Mouse (Mus musculus) forebrain, postnatal 0 days (tissue): ENCODE measurements around the gene Themis. TPM values are rescaled to one million over a fixed set of nuclear protein-coding genes. Genes with fewer than 3 reads are reported as not detected.

Experiments
- ATAC-seq: fragments of 200-750 bp; cut with Nextera tagmentation; 2 replicates; pipeline ENCODE4 v1.8.0; 2017; ENCODE audit warnings: mild to moderate bottlenecking, moderate library complexity
- DNase-seq: peaks from one replicate; pipeline ENCODE4 v3.0.0-alpha.2; 2015
- H3K27ac ChIP-seq: fragments of 300-500 bp; sonication (generic); 2 replicates; pipeline ENCODE4 v1.5.1; 2014; ENCODE audit warnings: low read depth, mild to moderate bottlenecking, antibody characterized with exemption, low read length, moderate library complexity, mixed read lengths
- H3K27me3 ChIP-seq: fragments of 300-500 bp; sonication (generic); 2 replicates; pipeline ENCODE4 v1.6.1; 2014; ENCODE audit warnings: mild to moderate bottlenecking, low read length, mixed read lengths; ENCODE audit not compliant: insufficient read depth
- H3K36me3 ChIP-seq: fragments of 300-500 bp; sonication (generic); 2 replicates; pipeline ENCODE4 v1.6.1; 2014; ENCODE audit warnings: mild to moderate bottlenecking, moderate library complexity; ENCODE audit not compliant: insufficient read depth
- H3K4me1 ChIP-seq: fragments of 300-500 bp; sonication (generic); 2 replicates; pipeline ENCODE4 v1.6.1; 2014; ENCODE audit warnings: antibody characterized with exemption; ENCODE audit not compliant: insufficient read depth
- H3K4me2 ChIP-seq: fragments of 300-500 bp; sonication (generic); 2 replicates; pipeline ENCODE4 v1.6.1; 2014; ENCODE audit warnings: low read depth, mild to moderate bottlenecking, moderate library complexity
- H3K4me3 ChIP-seq: fragments of 300-500 bp; sonication (generic); 2 replicates; pipeline ENCODE4 v1.5.1; 2014; ENCODE audit warnings: low read depth, low read length, mixed read lengths
- H3K9ac ChIP-seq: fragments of 300-500 bp; sonication (generic); 2 replicates; pipeline ENCODE4 v1.6.1; 2014; ENCODE audit warnings: mild to moderate bottlenecking
- H3K9me3 ChIP-seq: fragments of 300-500 bp; sonication (generic); 2 replicates; pipeline ENCODE4 v1.6.1; 2016; ENCODE audit warnings: low read length
- CTCF ChIP-seq: sonication (generic); IDR thresholded peaks from 2 replicates; pipeline ENCODE4 v1.5.1; 2016; ENCODE audit warnings: antibody characterized with exemption, control low read depth, low read depth
- WGBS: fragments of 180-500 bp; shearing (Covaris S2); extraction: QIAGEN DNeasy Blood & Tissue Kit; methylation state at CpG from one replicate; pipeline ENCODE4 v1.1.7; 2014; 5-methylcytosine and 5-hydroxymethylcytosine counted together
- polyA plus RNA-seq: library from polyadenylated mRNA; unstranded; fragments of >200 nt; fragmentation: Nextera tagmentation; extraction: Ambion mirVana; gene quantifications from 2 replicates; pipeline ENCODE4 v1.2.1, GENCODE M21; 2015
- total RNA-seq: library from RNA; depleted of rRNA; stranded (reverse); fragments of >200 nt; gene quantifications from 2 replicates; pipeline ENCODE4 v1.2.3, GENCODE M21; 2014

Gene Themis
- total and polyA plus RNA-seq, 2 experiments from 2014 or later = not detected

- no peaks in the 10 kb centered on the region for H3K27me3 ChIP-seq
- DNase-seq = no peak
- H3K4me1 ChIP-seq = no peaks in the 10 kb centered on the region
- H3K9ac ChIP-seq = no peak overlapping the region
- H3K4me2 ChIP-seq = no peak overlapping the region
- no peak overlapping the region for H3K27ac ChIP-seq
- TF ChIP-seq CTCF = no peak
- WGBS = 93% methylated on average over 2 of the region's 2 CpGs
- no peaks in the 10 kb centered on the region for H3K9me3 ChIP-seq
- H3K36me3 ChIP-seq = no peaks in the 10 kb centered on the region
- no peak overlapping the region for H3K4me3 ChIP-seq
- no peak for ATAC-seq
Measured at GRCm38 (mm10) chr10:28651910-28652309, 16.2 kb upstream of the Themis start.

- Histone ChIP-seq H3K4me1 (no peaks in the 10 kb centered on the region), H3K36me3 (no peaks in the 10 kb centered on the region), H3K27ac (no peak overlapping the region), H3K27me3 (no peaks in the 10 kb centered on the region), H3K9ac (no peak overlapping the region), H3K4me2 (no peak overlapping the region), H3K4me3 (no peak overlapping the region), H3K9me3 (no peaks in the 10 kb centered on the region)
- DNase-seq (no peak), ATAC-seq (no peak)
- TF ChIP-seq CTCF = no peak
Measured at GRCm38 (mm10) chr10:28654733-28655132, 13.4 kb upstream of the Themis start.

GRCm38 (mm10) chr10:28665141-28665540, 3.0 kb upstream of the Themis start:
- H3K36me3 ChIP-seq = no peaks in the 10 kb centered on the region
- no peak overlapping the region for H3K9ac ChIP-seq
- H3K27me3 ChIP-seq = no peaks in the 10 kb centered on the region
- DNase-seq = peak; percentile 36
- ATAC-seq = peak; percentile 76
- H3K4me1 ChIP-seq = no peaks in the 10 kb centered on the region
- no peak overlapping the region for H3K27ac ChIP-seq
- TF ChIP-seq CTCF = no peak
- H3K4me2 ChIP-seq = no peak overlapping the region
- H3K9me3 ChIP-seq = no peaks in the 10 kb centered on the region
- H3K4me3 ChIP-seq = no peak overlapping the region
- 45% methylated on average over 6 of the region's 6 CpGs for WGBS

GRCm38 (mm10) chr10:28673931-28674330, 5.8 kb downstream of the Themis start:
- 79% methylated on average over 3 of the region's 3 CpGs for WGBS
- DNase-seq = no peak

GRCm38 (mm10) chr10:28675337-28675736, 7.2 kb downstream of the Themis start:
- Histone ChIP-seq H3K36me3 (no peaks in the 10 kb centered on the region), H3K4me1 (no peaks in the 10 kb centered on the region), H3K27ac (no peak overlapping the region), H3K9me3 (no peaks in the 10 kb centered on the region), H3K4me3 (no peak overlapping the region), H3K27me3 (no peaks in the 10 kb centered on the region), H3K4me2 (no peak overlapping the region), H3K9ac (no peak overlapping the region)
- 85% methylated on average over 2 of the region's 2 CpGs for WGBS
- no peak for TF ChIP-seq CTCF
- ATAC-seq (no peak), DNase-seq (no peak)

More at GRCm38 (mm10) chr10:28673931-28674330, 5.8 kb downstream of the Themis start:
- no peak overlapping the region for H3K4me2 ChIP-seq
- ATAC-seq = peak; percentile 20; the same call in 1 of the 2 replicates
- H3K4me1 ChIP-seq = no peaks in the 10 kb centered on the region
- no peak overlapping the region for H3K9ac ChIP-seq
- no peak for TF ChIP-seq CTCF
- H3K4me3 ChIP-seq = no peak overlapping the region
- H3K9me3 ChIP-seq = no peaks in the 10 kb centered on the region
- no peaks in the 10 kb centered on the region for H3K36me3 ChIP-seq
- H3K27me3 ChIP-seq = no peaks in the 10 kb centered on the region
- H3K27ac ChIP-seq = no peak overlapping the region

GRCm38 (mm10) chr10:28694981-28695380, 26.8 kb downstream of the Themis start:
- H3K4me3 ChIP-seq = no peak overlapping the region
- H3K27me3 ChIP-seq = no peaks in the 10 kb centered on the region
- no peak for ATAC-seq
- H3K9ac ChIP-seq = no peak overlapping the region
- H3K27ac ChIP-seq = no peak overlapping the region
- WGBS = 89% methylated on average over 6 of the region's 6 CpGs
- H3K4me2 ChIP-seq = no peak overlapping the region
- DNase-seq = no peak
- TF ChIP-seq CTCF = no peak
- no peaks in the 10 kb centered on the region for H3K36me3 ChIP-seq
- no peaks in the 10 kb centered on the region for H3K9me3 ChIP-seq
- no peaks in the 10 kb centered on the region for H3K4me1 ChIP-seq

- H3K36me3 ChIP-seq = no peaks in the 10 kb centered on the region
- DNase-seq (no peak), ATAC-seq (no peak)
- H3K9ac ChIP-seq = no peak overlapping the region
- no peak overlapping the region for H3K4me2 ChIP-seq
- no peaks in the 10 kb centered on the region for H3K27me3 ChIP-seq
- no peak for TF ChIP-seq CTCF
- no peaks in the 10 kb centered on the region for H3K9me3 ChIP-seq
- no peaks in the 10 kb centered on the region for H3K4me1 ChIP-seq
- H3K27ac ChIP-seq = no peak overlapping the region
- H3K4me3 ChIP-seq = no peak overlapping the region
- WGBS = 74% methylated on average over 1 of the region's 1 CpGs
Measured at GRCm38 (mm10) chr10:28696032-28696431, 27.9 kb downstream of the Themis start.

- no peak for DNase-seq
- no peaks in the 10 kb centered on the region for H3K36me3 ChIP-seq
- TF ChIP-seq CTCF = no peak
- no peak for ATAC-seq
- no peak overlapping the region for H3K4me2 ChIP-seq
- no peak overlapping the region for H3K4me3 ChIP-seq
- no peaks in the 10 kb centered on the region for H3K4me1 ChIP-seq
- no peak overlapping the region for H3K27ac ChIP-seq
- H3K9ac ChIP-seq = no peak overlapping the region
- no peaks in the 10 kb centered on the region for H3K27me3 ChIP-seq
- 0 out of 2 replicates have a peak, but pooled peaks cover 5% of the 10 kb centered on the region for H3K9me3 ChIP-seq
Measured at GRCm38 (mm10) chr10:28698175-28698574, 30.0 kb downstream of the Themis start.
